Mouse (Mus musculus): ENCODE data around the gene Dync1li1. TPM values are rescaled to one million over a fixed set of nuclear protein-coding genes. Genes with fewer than 3 reads are reported as not detected.
"Not testable (repeated sequence)": the region's sequence is repeated elsewhere in the genome, so short reads cannot be mapped to it uniquely, and the experiment has no call there.

Dync1li1 gene
- 56.0 and 64.3 TPM in 2 replicates for polyA plus RNA-seq (2014; fragmentation: Nextera tagmentation; extraction: Ambion mirVana)

DNA sequence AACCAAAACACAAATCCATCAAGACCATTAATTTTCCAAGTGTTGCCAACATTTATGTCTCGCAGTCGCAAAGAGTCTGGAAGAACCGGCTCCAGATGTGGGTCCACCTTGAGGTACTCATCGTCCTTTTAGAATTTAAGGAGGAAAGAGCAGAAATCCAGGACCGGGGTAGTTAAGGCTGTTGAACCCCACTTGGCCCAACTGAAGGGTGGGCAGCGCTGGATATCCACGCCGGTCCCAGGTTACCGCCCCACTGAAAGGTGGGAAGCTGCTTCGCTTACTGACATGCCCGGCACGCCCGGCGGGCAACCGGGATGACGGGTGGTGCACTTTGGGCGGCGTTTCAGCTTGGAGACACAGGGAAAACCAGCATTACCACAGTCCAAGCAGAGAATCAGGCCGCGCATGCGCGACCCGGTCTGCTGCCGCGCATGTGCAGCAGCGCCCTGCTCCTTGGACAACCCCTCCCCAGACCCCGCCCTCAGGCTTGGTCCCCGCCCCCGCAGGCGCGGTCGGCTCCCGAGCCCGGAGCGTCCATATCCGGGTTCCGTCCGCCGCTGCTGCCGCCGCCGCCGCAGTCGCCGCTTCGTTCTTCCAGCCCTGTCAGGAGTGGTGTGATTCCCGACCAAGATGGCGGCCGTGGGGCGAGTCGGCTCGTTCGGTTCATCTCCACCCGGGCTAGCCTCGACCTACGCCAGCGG is at the start of gene Dync1li1:
Gene Dync1li1, plus strand, starts transcription at position 539 of the 701 bp plus-strand sequence.
- ATAC-seq (ENCODE audit: insufficient number of reproducible peaks, insufficient read depth, low FRiP score, low read depth) = peak; percentile 95
- Histone ChIP-seq H3K9ac (replicated peaks; ENCODE audit: low read depth, low read length) (peak within 1 kb of the TSS; percentile 81), H3K36me3 (ENCODE audit: control insufficient read depth, insufficient read depth, low read length) (peaks cover 8% of the 10 kb centered on the region; the same call in 1 of the 2 replicates), H3K27me3 (ENCODE audit: control insufficient read depth, insufficient read depth, low read length) (no peaks in the 10 kb centered on the region), H3K9me3 (ENCODE audit: control insufficient read depth, low read depth, low read length) (no peaks in the 10 kb centered on the region), H3K27ac (ENCODE audit: low read length) (peak within 1 kb of the TSS; percentile 93), H3K4me2 (replicated peaks; ENCODE audit: low read depth, low read length) (peak within 1 kb of the TSS; percentile 91), H3K4me3 (ENCODE audit: low read depth, low read length) (peak within 1 kb of the TSS; percentile 91), H3K4me1 (ENCODE audit: control insufficient read depth, insufficient read depth, low read length) (peaks cover 11% of the 10 kb centered on the region; the same call in 1 of the 2 replicates)
- WGBS = under 1% methylated on average over 57 of the region's 57 CpGs

DNA sequence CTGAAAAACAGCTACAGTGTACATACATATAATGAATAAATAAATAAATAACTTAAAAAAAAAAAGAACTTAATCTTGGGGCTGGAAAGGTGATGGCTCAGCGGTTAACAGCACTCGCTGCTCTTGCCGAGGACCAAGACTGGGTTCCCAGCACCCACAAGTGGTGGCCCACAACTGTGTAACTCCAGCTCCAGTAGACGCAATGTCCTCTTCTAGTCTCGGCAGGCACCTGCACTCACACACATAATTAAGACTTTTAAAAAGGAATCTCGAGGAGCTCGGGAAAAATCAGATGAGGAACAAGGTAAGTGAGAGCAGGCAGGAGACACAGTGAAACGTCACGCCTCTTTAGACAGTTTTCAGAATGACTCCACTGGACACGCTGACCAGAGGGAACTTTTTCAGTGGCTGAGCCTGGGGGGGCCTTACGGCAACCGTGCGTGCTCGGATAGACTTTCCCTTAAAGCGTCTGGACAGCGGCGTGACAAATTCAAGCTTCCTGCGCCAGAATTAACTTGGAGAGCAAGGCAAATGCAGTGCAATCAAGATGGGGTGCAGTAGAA is 49.3 kb upstream of the Dync1li1 start:
- Histone ChIP-seq H3K4me1 (ENCODE audit: control insufficient read depth, insufficient read depth, low read length) (peaks cover 4% of the 10 kb centered on the region; the same call in 1 of the 2 replicates), H3K9ac (replicated peaks; ENCODE audit: low read depth, low read length) (peak overlapping the region; percentile 71), H3K27me3 (ENCODE audit: control insufficient read depth, insufficient read depth, low read length) (no peaks in the 10 kb centered on the region), H3K27ac (ENCODE audit: low read length) (peak overlapping the region; percentile 80), H3K4me3 (ENCODE audit: low read depth, low read length) (peak overlapping the region; percentile 82), H3K4me2 (replicated peaks; ENCODE audit: low read depth, low read length) (peak overlapping the region; percentile 83), H3K36me3 (ENCODE audit: control insufficient read depth, insufficient read depth, low read length) (no peaks in the 10 kb centered on the region; the same call in 1 of the 2 replicates), H3K9me3 (ENCODE audit: control insufficient read depth, low read depth, low read length) (no peaks in the 10 kb centered on the region)
- 16% methylated on average over 18 of the region's 18 CpGs for WGBS
- ATAC-seq (ENCODE audit: insufficient number of reproducible peaks, insufficient read depth, low FRiP score, low read depth) = no peak

DNA sequence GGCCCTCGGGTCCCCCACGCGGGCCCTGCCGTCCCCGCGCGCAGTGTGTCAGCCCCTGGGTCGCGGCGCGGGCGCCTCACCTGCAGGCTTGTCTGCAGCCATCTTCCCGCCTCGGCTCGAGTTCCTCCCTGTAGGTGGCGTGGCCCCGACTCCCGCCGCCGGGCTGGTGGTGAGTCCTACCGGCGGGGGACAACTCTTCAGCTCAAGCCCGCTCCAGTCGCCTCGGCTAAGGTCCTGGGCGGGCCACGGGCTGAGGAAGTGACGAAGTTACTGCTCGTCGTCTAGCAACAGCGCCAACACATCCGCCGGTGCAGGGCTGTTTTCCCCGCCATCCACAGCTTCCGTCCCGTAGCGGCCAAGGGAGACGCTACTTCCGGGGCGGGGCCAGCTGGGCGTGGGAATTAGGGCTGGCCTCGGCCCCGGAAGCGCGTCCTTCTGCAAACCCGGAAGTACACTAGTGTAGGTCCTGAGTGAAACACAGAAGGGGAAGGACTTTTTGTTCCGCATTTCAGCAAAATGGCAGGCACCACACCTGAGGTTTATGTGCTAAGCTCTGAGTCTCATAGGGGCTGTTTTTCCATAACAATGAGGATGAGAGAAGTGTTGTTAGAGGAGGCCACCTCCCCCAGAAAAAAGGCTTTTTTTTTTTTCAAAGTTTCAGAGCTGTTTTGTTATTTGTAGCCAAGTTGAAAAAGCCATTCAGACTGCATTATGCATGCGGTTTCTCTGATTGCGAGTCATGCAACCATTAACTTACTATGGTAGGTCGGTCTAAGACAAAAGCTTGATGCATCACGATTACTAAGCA is 48.5 kb upstream of the Dync1li1 start, which contains the start of gene Cnot10:
Gene Cnot10, minus strand, starts transcription at position 346 of the 808 bp plus-strand sequence.
- peak within 1 kb of the TSS; percentile 71 for H3K9ac ChIP-seq (replicated peaks; ENCODE audit: low read depth, low read length)
- H3K4me3 ChIP-seq (ENCODE audit: low read depth, low read length) = peak within 1 kb of the TSS; percentile 82
- H3K27ac ChIP-seq (ENCODE audit: low read length) = peak within 1 kb of the TSS; percentile 80
- no peaks in the 10 kb centered on the region for H3K9me3 ChIP-seq (ENCODE audit: control insufficient read depth, low read depth, low read length)
- no peaks in the 10 kb centered on the region for H3K27me3 ChIP-seq (ENCODE audit: control insufficient read depth, insufficient read depth, low read length)
- peaks cover 4% of the 10 kb centered on the region; the same call in 1 of the 2 replicates for H3K4me1 ChIP-seq (ENCODE audit: control insufficient read depth, insufficient read depth, low read length)
- peak within 1 kb of the TSS; percentile 83 for H3K4me2 ChIP-seq (replicated peaks; ENCODE audit: low read depth, low read length)
- H3K36me3 ChIP-seq (ENCODE audit: control insufficient read depth, insufficient read depth, low read length) = no peaks in the 10 kb centered on the region; the same call in 1 of the 2 replicates
- peak; percentile 98 for ATAC-seq (ENCODE audit: insufficient number of reproducible peaks, insufficient read depth, low FRiP score, low read depth)
- 4% methylated on average over 49 of the region's 51 CpGs for WGBS

DNA sequence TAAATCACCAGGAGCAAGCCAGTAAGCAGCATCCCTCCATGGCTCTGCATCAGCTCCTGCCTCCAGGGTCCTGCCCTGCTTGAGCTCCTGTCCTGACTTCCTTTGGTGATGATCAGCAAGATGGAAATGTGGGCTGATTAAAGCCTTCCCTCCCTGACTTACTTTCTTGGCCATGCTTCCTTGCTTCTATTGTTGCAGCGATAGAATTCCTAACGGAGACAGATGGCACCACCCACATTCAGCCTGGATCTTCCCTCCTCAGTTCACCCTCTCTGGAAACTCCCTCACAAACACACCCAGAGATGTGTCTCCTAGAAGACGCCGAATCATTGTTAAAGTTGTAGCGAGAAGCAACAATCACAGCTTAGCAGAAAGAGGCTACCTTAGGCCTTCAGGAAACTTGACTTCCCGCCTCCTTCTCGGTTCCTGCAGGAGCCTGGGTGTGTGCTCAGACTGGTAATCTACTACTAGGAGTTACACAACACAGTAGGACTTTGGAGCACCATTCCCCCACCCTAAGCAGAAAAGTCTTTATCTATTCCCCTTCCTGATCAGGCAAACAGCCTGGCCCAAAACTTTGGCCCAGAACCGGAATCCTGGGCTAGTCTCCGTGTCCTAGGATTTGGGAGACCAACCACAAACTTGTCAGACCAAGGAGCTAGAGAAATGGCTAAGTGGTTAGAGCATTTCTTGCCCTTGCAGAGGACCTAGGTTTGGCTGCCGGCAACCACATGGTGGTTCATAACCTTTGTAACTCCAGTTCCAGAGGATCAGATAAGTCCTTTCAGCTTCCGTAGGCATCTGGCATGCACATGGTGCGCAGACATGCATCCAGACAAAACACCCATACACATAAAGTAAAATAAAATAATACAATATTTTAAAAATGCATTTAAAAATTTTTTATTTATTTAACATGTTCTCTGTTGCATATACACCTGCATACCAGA is 41.8 kb upstream of the Dync1li1 start:
- H3K4me1 ChIP-seq (ENCODE audit: control insufficient read depth, insufficient read depth, low read length) = no peaks in the 10 kb centered on the region
- H3K4me3 ChIP-seq (ENCODE audit: low read depth, low read length) = no peak overlapping the region
- no peak overlapping the region for H3K9ac ChIP-seq (replicated peaks; ENCODE audit: low read depth, low read length)
- 88% methylated on average over 12 of the region's 12 CpGs for WGBS
- H3K27me3 ChIP-seq (ENCODE audit: control insufficient read depth, insufficient read depth, low read length) = no peaks in the 10 kb centered on the region
- no peak overlapping the region for H3K27ac ChIP-seq (ENCODE audit: low read length)
- H3K36me3 ChIP-seq (ENCODE audit: control insufficient read depth, insufficient read depth, low read length) = no peaks in the 10 kb centered on the region
- no peak for ATAC-seq (ENCODE audit: insufficient number of reproducible peaks, insufficient read depth, low FRiP score, low read depth)
- H3K9me3 ChIP-seq (ENCODE audit: control insufficient read depth, low read depth, low read length) = no peaks in the 10 kb centered on the region
- H3K4me2 ChIP-seq (replicated peaks; ENCODE audit: low read depth, low read length) = no peak overlapping the region

DNA sequence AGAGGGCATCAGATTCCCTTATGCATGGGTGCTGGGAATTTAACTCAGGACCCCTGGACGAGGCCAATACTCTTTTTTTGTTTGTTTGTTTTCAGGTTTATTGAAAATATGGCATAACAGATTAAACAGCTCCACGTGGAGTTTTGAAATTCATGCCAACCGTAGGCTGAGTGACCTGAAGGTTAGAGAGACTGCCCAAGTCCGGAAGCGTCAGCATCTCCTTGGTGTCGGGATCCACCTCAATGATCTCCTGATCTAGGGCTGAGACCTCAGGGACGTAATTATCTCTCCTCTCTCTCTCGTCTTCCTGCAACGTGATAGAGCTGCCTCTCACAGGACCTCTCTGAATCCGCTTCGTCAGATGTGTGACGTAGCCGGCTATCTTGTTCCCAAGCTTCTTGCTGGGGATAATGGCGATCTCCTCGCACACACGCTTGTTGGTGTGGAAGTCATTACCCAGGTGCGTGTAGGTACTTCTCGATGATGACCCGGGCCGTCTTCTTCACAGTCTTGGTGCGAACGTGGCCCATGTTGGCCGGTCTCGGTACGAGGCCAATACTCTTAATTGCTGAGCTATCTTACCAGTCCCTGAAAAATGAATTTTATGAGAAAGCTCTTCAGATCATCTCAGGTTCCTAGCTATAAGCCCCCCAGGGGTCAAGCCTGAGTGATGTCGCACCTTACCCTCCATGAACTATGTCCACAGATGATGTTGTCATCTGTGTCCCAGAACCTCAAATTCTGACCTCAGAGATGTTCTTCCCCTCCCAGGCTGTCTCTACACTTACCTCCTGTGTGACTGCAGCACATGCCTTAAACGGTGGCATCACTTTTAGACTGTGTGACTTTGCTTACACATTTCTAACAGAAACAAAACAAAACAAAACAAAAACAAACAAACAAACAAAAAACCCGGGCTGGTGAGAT is 40.8 kb upstream of the Dync1li1 start:
- no peak overlapping the region for H3K4me2 ChIP-seq (replicated peaks; ENCODE audit: low read depth, low read length)
- H3K4me1 ChIP-seq (ENCODE audit: control insufficient read depth, insufficient read depth, low read length) = no peaks in the 10 kb centered on the region
- H3K27me3 ChIP-seq (ENCODE audit: control insufficient read depth, insufficient read depth, low read length) = no peaks in the 10 kb centered on the region
- H3K9ac ChIP-seq (replicated peaks; ENCODE audit: low read depth, low read length) = no peak overlapping the region
- H3K4me3 ChIP-seq (ENCODE audit: low read depth, low read length) = no peak overlapping the region
- no peaks in the 10 kb centered on the region for H3K9me3 ChIP-seq (ENCODE audit: control insufficient read depth, low read depth, low read length)
- H3K36me3 ChIP-seq (ENCODE audit: control insufficient read depth, insufficient read depth, low read length) = no peaks in the 10 kb centered on the region
- H3K27ac ChIP-seq (ENCODE audit: low read length) = no peak overlapping the region
- ATAC-seq (ENCODE audit: insufficient number of reproducible peaks, insufficient read depth, low FRiP score, low read depth) = no peak
- 79% methylated on average over 28 of the region's 28 CpGs for WGBS

DNA sequence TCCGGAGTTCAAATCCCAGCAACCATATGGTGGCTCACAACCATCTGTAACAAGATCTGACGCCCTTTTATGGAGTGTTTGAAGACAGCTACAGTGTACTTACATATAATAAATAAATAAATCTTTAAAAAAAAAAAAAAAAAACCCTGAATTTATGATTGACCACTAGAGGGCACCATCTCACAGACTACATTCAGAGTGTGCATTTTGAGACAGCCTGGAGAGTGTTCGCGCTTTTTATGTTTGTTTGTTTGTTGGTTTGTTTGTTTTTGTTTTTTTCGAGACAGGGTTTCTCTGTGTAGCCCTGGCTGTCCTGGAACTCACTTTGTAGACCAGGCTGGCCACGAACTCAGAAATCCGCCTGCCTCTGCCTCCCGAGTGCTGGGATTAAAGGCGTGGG is 40.1 kb upstream of the Dync1li1 start:
- not testable (repeated sequence) for H3K36me3 ChIP-seq (ENCODE audit: control insufficient read depth, insufficient read depth, low read length); H3K4me1 ChIP-seq (ENCODE audit: control insufficient read depth, insufficient read depth, low read length); H3K4me3 ChIP-seq (ENCODE audit: low read depth, low read length); H3K27me3 ChIP-seq (ENCODE audit: control insufficient read depth, insufficient read depth, low read length); H3K9me3 ChIP-seq (ENCODE audit: control insufficient read depth, low read depth, low read length); H3K9ac ChIP-seq (replicated peaks; ENCODE audit: low read depth, low read length); H3K4me2 ChIP-seq (replicated peaks; ENCODE audit: low read depth, low read length); H3K27ac ChIP-seq (ENCODE audit: low read length); ATAC-seq (ENCODE audit: insufficient number of reproducible peaks, insufficient read depth, low FRiP score, low read depth)
- WGBS = 57% methylated on average over 8 of the region's 9 CpGs

DNA sequence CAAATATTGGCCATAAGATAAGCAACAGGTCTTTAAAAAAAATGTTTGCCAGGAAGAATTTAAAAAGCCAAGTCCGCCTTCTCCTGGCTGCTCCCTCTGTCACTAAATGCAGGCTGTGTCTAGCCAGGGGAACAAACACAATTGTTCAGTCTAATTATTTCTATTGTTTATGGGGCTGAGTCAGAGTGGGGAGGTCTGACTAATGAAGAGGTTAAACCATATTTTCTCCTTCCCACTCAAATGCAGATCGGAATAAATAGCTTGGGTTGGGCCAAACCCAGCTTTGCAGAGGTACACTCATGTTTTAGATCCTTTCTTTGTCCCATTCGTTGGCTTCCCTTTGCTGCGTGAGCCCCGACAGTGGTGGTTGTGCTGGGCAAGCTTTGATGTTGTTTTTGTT is 39.2 kb upstream of the Dync1li1 start:
- Histone ChIP-seq H3K9me3 (ENCODE audit: control insufficient read depth, low read depth, low read length) (no peaks in the 10 kb centered on the region), H3K36me3 (ENCODE audit: control insufficient read depth, insufficient read depth, low read length) (no peaks in the 10 kb centered on the region), H3K27ac (ENCODE audit: low read length) (no peak overlapping the region), H3K9ac (replicated peaks; ENCODE audit: low read depth, low read length) (no peak overlapping the region), H3K4me1 (ENCODE audit: control insufficient read depth, insufficient read depth, low read length) (no peaks in the 10 kb centered on the region), H3K4me2 (replicated peaks; ENCODE audit: low read depth, low read length) (no peak overlapping the region), H3K4me3 (ENCODE audit: low read depth, low read length) (no peak overlapping the region), H3K27me3 (ENCODE audit: control insufficient read depth, insufficient read depth, low read length) (no peaks in the 10 kb centered on the region)
- no peak for ATAC-seq (ENCODE audit: insufficient number of reproducible peaks, insufficient read depth, low FRiP score, low read depth)
- 51% methylated on average over 5 of the region's 5 CpGs for WGBS

Measured in stomach, embryonic 14.5 days (tissue).